Mouse (Mus musculus) adrenal gland, postnatal 10 days (tissue): ENCODE data around the gene BC005624. TPM values are rescaled to one million over a fixed set of nuclear protein-coding genes. Genes with fewer than 3 reads are reported as not detected.

Experiments used
- DNase-seq: peaks from one replicate; pipeline ENCODE4 v3.0.0; 2021; ENCODE audit warnings: mixed read lengths
- long read RNA-seq, 2 experiments: library from polyadenylated mRNA; stranded (forward); transcript quantifications; one replicate each; pipeline ENCODE4 v2.0.0; 2021
- total RNA-seq, 2 experiments: library from RNA; stranded (reverse); gene quantifications; 2 replicates each; pipeline ENCODE4 v1.2.3; 2021

The BC005624 gene
- 10 to 100 TPM; 26.4 to 30.1 TPM for total RNA-seq
- long read RNA-seq, experiment 1, transcript BC005624-201 (9 exons, 1,984 nt): major isoform, 58 of 65 reads
- long read RNA-seq, experiment 1, partial matches to known transcripts: 2 of 65 reads
- long read RNA-seq, experiment 1, other reads (novel, unspliced or antisense): 4 of 65 reads
- long read RNA-seq, experiment 2, transcript BC005624-201 (9 exons, 1,984 nt): major isoform, 41 of 46 reads
- long read RNA-seq, experiment 2, partial matches to known transcripts: 1 of 46 reads
- long read RNA-seq, experiment 2, other reads (novel, unspliced or antisense): 4 of 46 reads

- peak; percentile 99 for DNase-seq
Measured at GRCm38 (mm10) chr2:30981790-30982513, at the start of gene BC005624, which contains the start of gene Usp20. TSS of gene BC005624 (minus strand) at chr2:30982201. TSS of gene Usp20 (plus strand) at chr2:30982279.

GRCm38 (mm10) chr2:31026642-31027041 is 44.6 kb upstream of the BC005624 start:
- peak; percentile 26 for DNase-seq

GRCm38 (mm10) chr2:31025458-31025857 is 43.5 kb upstream of the BC005624 start:
- no peak for DNase-seq

GRCm38 (mm10) chr2:31024618-31025370 is 42.8 kb upstream of the BC005624 start:
- peak; percentile 82 for DNase-seq

- no peak for DNase-seq
Measured at GRCm38 (mm10) chr2:31023940-31024339, 41.9 kb upstream of the BC005624 start.

DNA sequence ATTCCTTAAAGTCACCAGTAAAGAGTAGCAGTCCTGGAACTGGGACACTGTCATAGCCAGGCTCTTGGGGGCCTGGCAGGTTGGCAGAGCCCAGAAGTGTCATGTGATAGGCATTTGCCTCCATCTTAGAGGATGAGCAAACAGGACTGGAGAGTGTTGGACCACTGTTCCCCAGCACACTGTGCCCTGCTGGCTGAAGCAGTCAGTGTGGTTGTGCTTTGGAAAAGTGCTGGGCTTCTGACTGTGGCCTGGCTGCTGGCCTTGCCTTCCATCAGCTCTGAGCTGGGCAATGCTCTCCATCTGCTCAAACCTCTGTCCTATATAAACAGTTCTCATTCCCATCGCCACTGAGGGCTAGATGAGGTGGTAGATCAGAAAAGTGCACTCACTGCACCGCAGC is 38.2 kb upstream of the BC005624 start:
- DNase-seq: no peak

GRCm38 (mm10) chr2:31019011-31019410 is 37.0 kb upstream of the BC005624 start:
- no peak for DNase-seq

DNA sequence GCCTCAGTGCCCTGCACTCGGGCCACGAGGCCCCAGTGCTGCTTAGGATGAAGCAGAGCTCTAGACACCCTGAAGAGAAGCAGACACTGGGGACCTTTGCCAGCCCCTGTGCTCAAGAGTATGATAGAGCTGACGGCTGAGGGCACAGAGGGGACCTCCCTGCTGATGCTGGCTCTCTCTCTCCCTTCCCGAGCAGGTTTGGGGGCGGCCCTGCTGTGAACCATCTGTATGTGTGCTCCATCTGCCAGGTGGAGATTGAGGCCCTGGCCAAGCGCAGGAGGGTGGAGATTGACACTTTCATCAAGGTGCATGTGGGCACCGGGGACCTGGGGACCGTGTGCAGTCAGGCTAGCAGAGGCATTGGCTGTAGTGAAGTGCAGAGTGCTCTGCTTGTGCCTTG is 36.5 kb upstream of the BC005624 start:
- DNase-seq: no peak

- no peak for DNase-seq
Measured at GRCm38 (mm10) chr2:31017625-31018317, 35.8 kb upstream of the BC005624 start.

GRCm38 (mm10) chr2:31013371-31014120 is 31.5 kb upstream of the BC005624 start:
- DNase-seq: no peak

DNA sequence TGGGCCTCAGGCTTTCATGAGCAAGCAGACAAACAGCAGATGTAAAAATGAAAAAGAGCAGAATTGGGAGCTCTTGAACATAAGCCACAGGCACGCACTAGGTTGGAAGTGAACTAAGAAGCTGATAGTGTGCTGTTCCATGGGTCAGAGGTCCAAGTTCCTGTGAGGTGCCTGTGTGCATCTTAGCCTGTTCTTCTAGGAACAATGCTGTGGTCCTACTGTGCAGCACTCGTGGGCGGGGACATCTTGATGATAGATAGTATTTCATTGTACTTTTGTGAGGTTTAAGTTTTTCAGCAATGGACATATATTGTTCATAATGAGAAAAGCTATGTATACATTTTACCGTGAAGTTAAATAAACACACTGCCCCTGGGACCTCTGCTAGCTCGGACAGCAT is 25.2 kb upstream of the BC005624 start:
- DNase-seq: no peak

DNA sequence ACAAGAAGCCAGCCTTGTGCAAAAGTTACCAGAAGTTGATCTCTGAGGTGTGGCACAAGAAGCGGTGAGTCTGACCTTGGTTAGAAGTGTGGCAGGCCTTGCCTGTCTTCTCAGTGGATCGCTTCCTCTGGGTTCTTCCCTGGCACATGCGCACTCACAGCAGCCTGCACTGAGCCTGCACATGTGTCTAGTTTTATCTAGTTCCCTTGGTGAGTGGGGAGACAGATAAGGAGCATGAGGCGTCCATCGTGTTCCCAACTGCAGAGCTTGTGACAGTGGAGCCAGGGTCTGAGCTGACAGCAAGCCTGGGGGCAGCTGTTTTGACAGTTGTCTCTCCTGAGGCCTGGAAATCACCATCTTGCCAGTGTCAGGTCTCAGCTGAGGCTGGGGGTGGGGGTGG is 24.4 kb upstream of the BC005624 start:
- no peak for DNase-seq

DNA sequence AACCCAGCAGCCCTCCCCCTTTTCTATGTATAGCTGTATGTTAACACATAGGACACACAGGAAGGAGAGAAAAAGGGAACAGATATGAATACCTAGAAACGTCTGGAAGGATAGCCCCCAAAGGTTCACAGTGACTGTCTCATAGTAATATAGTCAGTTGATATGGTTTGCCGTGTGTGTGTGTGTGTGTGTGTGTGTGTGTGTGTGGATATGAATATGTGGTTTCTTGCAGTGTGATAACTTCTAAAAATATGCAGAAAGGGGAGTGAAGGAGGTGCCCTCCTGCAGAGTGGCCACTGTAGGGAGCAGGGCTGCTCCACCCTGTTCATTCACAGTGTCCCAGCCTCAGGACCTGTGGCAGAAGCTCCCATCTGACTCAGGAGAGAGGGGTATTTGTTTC is 23.5 kb upstream of the BC005624 start:
- no peak for DNase-seq

DNA sequence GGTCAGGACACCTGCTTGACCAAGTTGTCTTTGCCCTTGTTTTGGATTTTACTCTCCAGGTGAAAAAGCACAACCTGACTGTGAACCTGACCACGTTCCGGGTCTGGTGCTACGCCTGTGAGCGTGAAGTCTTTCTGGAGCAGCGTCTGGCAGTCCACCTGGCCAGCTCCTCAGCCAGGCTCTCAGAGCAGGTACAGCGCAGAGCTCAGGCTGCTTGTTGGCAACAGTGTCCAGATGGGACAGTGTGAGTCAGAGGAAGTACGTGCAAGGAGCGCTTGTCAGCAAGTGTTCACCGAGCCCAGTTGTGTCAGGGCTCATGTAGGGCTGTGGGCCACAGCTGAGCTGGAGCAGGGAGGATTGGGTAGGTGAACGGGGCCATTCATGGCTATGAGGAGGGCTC is 20.9 kb upstream of the BC005624 start:
- no peak for DNase-seq

DNA sequence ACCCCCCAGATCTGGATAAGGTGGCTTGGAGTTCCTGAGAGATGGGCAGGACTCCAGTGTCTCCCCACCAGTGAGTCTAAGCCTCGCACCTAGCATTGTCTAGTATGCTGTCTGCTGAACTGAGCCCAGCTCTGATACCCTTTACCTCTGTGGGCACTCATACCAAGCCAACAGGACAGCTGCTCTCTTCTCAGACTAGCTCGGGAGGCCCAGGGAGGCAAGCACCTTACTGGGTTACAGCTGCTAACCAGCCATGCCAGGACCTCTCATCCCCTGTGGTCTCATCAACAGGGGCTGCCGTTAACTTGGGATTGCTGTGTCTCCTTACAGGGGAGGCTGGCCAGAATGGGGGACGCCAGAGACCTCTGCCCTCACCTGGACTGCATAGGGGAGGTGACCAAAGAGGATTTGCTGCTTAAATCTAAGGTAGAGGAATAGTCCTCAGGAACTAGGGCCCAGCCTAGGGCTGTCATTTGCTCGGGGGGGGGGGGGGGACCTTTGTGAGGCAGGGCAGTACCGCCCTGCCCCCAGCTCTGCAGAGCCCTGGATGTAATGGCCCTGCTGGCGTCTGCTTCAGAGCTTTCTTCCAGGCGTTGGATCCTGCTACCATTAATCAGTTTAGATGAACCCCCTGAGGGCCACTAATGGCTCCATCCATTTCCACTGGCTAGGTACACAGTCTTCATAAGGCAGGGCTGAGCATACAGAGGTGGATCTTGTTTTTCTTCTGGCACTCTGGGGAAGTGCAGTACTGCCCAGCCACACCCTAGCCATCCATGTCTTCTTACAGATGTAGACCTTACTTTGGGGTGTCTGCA is 16.7 kb upstream of the BC005624 start:
- DNase-seq: no peak

DNA sequence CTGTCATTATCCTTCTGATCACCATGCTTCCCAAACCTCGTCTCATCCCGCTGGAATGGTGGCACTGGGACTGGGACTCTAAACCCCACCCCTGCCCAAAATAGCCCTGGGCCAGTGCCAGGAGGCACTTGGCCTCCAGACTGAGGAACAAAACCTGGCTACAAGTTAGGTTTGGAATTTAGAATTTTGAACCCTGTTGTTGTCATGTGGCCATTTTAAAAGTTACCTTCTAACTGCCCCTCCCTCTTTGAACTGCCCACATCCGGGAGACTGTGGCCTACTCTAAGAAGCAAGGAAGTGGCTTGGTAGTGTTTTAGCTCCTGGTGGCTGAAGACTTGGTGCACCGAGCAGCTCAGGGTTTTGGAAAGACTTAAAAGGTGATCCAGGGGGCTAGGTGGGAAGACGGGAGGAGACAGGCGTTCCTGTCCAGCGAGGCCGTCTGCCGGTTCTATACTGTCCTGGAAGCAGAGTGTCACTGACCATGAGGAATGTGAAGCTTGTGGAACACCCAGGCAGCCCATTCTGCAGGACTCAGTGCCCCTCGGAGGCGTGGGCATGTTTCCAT is 13.5 kb upstream of the BC005624 start:
- DNase-seq: peak; percentile 67

GRCm38 (mm10) chr2:30994853-30995252 is 12.9 kb upstream of the BC005624 start:
- DNase-seq: no peak

DNA sequence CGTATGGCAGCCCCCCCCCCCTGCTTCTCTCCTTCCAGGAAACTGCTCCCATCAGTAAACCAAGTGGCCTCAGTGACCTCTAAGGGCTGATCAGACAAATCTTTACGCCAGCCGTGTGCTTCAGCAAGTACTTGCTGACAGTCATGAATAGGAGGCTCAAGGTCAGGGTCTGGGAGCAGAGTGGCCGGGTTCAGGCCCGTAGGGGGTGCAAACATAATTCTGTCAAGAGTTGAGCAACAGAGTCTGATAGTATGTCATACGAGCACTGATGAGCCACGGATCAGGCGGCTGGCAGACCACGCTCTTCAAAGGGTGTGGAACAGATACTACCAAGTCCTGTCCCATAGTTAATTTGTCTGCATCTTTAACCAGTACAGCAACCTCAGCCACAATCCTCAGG is 8.2 kb upstream of the BC005624 start:
- DNase-seq: peak; percentile 28

DNA sequence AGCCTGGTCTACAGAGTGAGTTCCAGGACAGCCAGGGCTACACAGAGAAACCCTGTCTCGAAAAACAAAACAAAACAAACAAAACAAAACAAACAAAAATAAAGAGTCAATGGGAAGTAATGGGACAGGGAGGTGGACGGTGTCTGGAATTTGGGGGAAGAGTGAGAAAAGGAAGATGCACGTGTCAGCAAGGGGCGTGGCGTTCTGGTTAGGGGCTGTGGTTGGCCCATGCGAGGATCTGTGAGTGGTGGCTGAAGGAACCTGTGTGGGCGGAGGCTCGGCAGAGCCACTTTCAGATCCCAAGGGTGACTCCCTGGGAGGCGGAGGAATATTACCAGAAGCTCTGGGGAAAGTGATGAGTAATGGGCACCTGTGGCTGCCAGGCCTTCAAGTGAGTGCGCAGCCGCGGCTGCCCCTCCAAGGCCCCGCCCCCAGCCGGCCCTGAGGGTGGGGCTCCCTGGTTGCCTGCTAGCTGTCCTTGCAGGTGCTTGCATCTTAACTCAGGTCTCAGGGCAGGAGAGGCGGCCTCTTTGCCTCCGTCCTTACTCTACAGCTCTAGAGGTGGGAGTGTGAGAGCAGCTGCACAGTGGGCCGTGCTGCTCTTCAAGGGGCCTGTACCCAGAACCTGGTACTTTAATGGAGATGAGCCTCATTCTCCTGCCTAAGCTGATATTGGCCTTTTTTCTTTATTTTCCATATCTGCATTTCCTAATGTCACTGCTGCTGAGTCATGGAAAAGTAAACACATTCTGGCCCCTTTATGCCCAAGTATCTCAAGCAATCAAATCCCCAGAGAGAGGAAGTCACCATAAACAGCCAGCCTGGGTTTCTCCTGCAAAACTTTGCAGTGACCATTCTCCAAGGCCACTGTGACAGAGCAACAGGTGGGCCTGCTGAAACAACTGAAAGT is 3.4 kb upstream of the BC005624 start:
- peak; percentile 87 for DNase-seq
